Mouse (Mus musculus) layer of hippocampus, postnatal 14 days (tissue): Measurements from ENCODE around the gene Tmem165. TPM values are rescaled to one million over a fixed set of nuclear protein-coding genes. Genes with fewer than 3 reads are reported as not detected.

Source experiments
- DNase-seq, 2 experiments: peaks; one replicate each; pipeline ENCODE4 v3.0.0; 2021 to 2022; ENCODE audit warnings: low spot score in 2 of 2, mixed read lengths in 1 of 2
- long read RNA-seq, 2 experiments: library from polyadenylated mRNA; stranded (forward); transcript quantifications; one replicate each; pipeline ENCODE4 v2.0.0; 2021
- total RNA-seq, 2 experiments: library from RNA; stranded (reverse); gene quantifications; 2 replicates each; pipeline ENCODE4 v1.2.3; 2021

Gene Tmem165
- 10 to 100 TPM; 39.4 to 40.6 TPM for total RNA-seq
- long read RNA-seq, experiment 1, transcript Tmem165-201 (6 exons, 1,897 nt), result major isoform, 62 of 69 reads
- long read RNA-seq, experiment 1, partial matches to known transcripts, result 3 of 69 reads
- long read RNA-seq, experiment 1, other reads (novel, unspliced or antisense), result 4 of 69 reads
- long read RNA-seq, experiment 2, transcript Tmem165-201 (6 exons, 1,897 nt), result major isoform, 72 of 80 reads
- long read RNA-seq, experiment 2, partial matches to known transcripts, result 0 of 80 reads
- long read RNA-seq, experiment 2, other reads (novel, unspliced or antisense), result 6 of 80 reads

- peak; percentile 92 to 95 for DNase-seq
Observed at GRCm38 (mm10) chr5:76183750-76184261, at the start of gene Tmem165. TSS of gene Tmem165 (plus strand) at chr5:76183880.

DNA sequence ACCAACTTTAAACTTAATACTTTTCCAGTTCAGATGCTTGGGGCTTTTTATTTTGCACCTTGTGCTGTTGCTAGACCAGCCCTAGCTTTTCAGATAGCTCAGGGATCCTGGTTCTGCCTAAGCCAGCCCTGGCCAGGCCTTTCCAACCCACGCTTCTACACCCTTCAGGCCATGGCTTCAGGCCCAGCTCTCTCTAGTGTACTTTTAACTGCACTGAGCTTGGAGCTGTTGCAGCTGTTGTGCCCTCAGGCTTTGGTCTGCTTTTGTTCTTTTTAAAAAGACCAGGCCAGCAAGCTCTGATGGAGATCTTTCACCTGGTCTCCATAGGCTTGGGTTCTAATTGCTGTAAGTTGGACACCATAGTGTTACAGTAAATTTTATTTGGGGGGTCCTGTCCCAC lies 48.0 kb upstream of the Tmem165 start:
- DNase-seq, result no peak

- no peak for DNase-seq
Observed at GRCm38 (mm10) chr5:76136271-76136670, 47.4 kb upstream of the Tmem165 start.

- DNase-seq, result no peak
Observed at GRCm38 (mm10) chr5:76137586-76137985, 46.1 kb upstream of the Tmem165 start.

- no peak for DNase-seq
Observed at GRCm38 (mm10) chr5:76138071-76138470, 45.6 kb upstream of the Tmem165 start.

DNA sequence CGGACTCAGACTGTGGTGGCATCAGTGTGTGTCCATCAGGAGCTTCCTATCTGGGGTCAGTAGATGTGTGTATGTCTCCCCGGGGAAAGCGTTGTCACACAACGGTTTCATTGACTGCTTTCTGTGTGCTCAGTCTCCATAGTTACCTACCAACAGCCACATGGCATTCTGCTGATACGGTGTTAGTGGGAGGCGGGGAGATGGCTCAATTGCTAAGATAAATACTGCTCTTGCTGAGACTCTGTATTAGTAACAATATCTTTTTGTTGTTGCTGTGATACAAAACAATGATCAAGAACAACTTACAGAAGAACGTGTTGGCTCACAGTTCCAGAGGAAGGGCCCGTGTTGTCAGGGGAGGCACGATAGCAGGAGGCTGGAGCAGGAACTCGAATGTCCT lies 45.2 kb upstream of the Tmem165 start:
- peak in 1 of 2 experiments; percentile 25 for DNase-seq

- peak in 1 of 2 experiments; percentile 15 for DNase-seq
Observed at GRCm38 (mm10) chr5:76139171-76139671, 44.5 kb upstream of the Tmem165 start.

GRCm38 (mm10) chr5:76139808-76140729 lies 43.6 kb upstream of the Tmem165 start, which contains the start of gene Srd5a3:
TSS of gene Srd5a3 (plus strand) at chr5:76140271.
- peak; percentile 95 to 97 for DNase-seq

DNA sequence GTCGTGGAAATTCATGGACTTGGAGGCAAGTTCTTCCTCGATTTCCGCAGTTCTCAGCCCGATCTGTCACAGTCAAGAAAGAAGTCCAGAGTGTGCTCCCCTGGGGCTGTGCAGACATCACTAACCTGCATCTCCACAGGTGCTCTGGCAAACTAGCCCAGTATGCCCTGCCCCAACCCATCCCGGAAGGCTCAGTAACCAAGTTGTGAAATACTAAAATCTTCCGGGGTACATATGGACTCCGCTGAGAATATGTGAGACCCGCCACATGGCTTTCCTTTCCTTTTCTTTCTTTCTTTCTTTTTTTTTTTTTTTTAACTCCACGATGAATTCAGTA lies 43.0 kb upstream of the Tmem165 start:
- DNase-seq, result no peak

DNA sequence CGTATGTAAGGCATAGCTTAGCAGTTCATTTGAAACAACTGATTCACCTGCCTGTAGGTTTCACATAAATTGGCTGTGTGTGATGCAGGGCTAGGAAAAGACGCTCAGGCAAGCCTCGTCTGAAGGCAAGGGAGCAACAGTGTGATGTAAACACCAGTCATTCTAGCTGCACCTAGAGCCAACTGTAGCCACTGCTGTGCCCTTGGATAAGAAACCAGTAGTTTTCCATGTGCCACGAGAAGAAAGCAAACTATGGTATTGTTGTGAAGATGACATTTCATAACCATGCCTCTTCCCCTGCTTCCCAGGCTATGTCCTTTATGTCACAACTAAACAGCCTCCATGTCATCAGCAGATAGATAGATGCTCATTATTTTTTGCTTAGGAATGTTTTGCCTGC lies 40.3 kb upstream of the Tmem165 start:
- DNase-seq, result no peak

DNA sequence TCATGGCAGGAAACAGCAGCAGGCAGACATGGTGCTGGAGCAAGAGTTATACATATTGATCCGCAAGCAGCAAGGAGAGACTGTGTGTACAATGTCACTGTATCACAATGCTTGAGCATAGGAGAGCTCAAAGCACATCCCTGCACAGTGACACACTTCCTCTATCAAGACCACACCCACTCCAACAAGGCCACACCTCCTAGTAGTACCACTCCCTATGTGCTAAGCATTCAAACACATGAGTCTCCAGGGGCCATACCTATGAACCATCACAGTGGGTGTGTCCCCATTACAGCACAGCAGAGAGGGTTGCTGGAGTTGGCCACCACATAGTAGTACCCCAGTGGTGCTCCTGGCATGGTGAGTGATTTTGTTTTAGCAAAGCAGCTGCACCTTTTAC lies 37.3 kb upstream of the Tmem165 start:
- DNase-seq, result no peak

GRCm38 (mm10) chr5:76149436-76149835 lies 34.2 kb upstream of the Tmem165 start:
- no peak for DNase-seq

DNA sequence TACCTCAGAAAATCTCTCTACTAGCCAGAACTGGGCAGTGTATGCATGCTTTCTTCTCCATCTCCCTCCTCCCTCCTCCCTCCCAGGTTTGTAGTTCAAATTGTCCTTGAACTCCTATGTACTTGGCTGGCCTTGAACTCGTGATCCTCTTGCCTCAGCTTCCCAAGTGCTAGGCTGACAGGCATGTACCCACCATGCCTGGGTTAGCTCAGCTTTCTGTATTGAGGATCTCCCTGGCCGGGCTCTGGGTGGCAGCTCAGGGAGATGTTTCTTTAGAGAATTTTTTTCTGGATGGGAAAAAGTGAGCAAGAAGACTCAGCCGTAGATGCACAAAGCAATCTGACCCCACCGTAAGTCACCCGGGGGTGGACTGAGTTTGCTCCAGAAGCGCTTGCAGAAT lies 30.7 kb upstream of the Tmem165 start:
- DNase-seq, result no peak

DNA sequence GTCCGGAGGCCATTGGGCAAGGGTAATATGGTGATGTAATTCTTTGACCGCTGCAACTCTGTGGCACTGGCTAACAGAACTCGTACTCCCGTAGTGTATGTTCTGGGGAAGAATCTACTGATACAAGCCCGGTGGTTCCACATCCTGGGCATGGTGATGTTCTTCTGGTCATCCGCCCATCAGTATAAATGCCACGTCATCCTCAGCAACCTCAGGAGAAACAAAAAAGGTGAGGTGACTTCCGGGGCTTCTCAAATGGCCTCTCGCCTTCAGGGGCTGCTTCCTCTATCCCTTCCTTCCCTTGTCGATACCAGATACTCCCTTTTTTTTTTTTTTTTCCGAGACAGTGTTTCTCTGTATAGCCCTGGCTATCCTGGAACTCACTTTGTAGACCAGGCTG lies 30.2 kb upstream of the Tmem165 start:
- DNase-seq, result no peak

DNA sequence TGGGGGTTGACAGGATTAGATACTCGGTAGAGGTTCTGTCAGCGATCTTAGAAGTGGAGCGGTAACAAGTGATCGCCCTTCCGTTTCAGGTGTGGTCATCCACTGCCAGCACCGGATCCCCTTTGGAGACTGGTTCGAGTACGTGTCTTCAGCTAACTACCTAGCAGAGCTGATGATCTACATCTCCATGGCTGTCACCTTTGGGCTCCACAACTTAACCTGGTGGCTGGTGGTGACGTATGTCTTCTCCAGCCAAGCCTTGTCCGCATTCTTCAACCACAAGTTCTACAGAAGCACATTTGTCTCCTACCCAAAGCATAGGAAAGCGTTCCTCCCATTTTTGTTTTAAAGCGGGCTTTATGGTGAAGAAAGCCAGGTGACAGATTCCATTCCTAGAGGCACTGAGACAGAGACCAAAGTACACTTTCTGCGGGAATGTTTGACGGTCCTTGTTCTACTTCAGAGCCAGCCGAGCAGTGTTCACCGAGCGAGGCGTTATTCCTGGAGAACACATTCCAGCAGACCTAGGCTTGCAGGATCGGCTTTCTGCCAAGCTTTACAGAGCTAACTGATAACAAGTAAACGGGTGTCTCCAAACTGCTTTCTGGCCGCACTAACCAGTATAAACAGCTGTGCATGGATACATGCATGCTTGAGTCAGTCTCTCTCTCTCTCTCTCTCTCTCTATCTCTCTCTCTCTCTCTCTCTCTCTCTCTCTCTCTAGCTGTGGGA lies 29.1 kb upstream of the Tmem165 start:
- DNase-seq, result no peak

DNA sequence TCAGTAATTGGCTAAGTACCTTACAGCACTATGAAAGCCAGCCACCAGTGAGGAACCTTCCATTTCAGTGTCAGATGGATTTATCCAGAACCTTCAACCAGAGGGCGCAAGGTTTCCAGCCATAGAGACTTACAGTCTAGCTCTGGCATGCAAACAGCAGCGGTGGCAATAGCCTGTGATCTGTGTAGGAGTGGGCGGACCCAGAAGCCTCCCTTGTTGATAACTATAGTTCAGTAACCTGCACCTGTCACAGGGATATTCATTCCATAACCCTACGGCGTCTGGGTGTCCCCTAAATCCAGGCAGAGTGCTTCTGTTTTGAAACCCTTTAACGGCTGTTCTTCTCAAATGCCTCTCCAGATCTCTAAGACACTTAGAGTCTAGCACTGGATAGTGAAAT lies 24.1 kb upstream of the Tmem165 start:
- no peak for DNase-seq

DNA sequence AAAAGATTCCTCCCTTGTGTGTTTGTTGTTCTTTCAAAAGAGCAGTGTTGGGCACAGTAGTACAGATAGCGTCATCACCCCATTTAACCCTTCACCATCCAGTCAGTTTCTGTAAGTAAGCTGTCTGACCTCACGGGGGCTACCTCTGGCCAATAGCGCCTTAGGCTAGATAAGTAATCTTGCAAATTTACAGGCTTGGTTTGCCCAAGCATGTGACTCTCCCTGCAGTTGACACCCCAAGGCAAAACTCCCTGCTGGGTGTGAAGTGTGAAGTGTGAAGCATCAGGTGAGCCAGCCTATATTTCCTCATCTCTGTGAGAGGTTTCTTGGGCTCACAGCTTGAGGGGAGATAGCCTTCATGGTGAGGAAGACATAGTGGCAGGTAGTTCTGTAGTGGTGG lies 23.6 kb upstream of the Tmem165 start:
- no peak for DNase-seq

- no peak for DNase-seq
Observed at GRCm38 (mm10) chr5:76161491-76161890, 22.2 kb upstream of the Tmem165 start.

GRCm38 (mm10) chr5:76162926-76163325 lies 20.8 kb upstream of the Tmem165 start:
- no peak for DNase-seq

DNA sequence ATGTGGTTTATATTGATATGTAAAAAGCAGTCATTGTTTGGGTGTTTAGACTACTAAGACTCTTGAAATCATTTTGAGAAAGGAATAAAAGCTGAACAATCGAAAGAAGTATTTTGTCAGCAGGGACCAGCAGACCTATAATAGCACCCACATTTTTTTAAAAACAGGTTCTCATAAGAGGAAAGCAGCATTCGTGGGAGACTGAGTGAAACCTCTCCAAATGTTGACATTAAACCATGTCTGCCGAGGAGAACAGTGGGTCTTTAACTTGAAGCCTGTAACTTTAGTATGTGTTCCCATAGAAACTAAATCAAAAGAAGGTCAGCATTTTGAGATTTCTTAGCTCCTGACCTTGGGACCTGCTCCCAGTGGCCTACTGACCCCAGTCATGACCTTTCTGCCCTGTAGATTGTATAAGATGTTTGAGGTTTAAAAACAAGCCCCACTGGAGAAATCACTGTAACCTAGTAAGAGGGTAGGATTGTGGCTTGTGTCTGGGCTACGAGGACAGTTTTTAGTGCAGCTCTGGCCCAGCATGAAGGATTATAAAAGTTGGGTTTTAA lies 19.8 kb upstream of the Tmem165 start:
- no peak for DNase-seq

GRCm38 (mm10) chr5:76164827-76165226 lies 18.9 kb upstream of the Tmem165 start:
- DNase-seq, result no peak
